Comparison of ENCODE assay signal across 8 mouse cellular contexts in the genomic region with DNA sequence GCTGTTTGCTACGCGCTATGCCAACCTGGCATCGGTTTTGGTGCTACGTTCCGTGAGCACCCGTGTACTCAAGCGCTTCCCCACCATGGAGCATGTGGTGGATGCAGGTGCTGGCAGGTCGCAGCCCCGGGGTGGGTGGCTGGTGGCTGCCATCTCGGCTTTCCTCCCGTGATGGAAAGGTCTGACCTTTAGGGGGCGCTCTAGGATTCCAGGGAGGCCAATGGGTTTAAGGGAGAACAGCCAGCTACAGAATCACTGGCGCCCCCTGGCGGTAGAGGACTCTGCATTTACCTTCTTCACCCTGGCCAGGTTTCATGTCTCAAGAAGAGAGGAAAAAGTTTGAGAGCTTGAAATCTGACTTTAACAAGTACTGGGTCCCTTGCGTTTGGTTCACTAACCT. TPM values are rescaled to one million over a fixed set of nuclear protein-coding genes. Genes with fewer than 3 reads are reported as not detected.
DNase-seq lines count a peak whose midpoint lies in the region; ATAC-seq lines count a peak whose summit lies in the region.

No protein-coding gene starts in this region.

- no peaks in the 10 kb centered on the region for H3K27me3 ChIP-seq in forebrain, embryonic 11.5 days (ENCODE audit: control insufficient read depth, insufficient read depth, low read length)
- no peaks in the 10 kb centered on the region for H3K27me3 ChIP-seq in forebrain, embryonic 15.5 days

- 25% methylated on average over 15 of the region's 15 CpGs for WGBS in forebrain, embryonic 11.5 days
- WGBS in forebrain, embryonic 15.5 days = 36% methylated on average over 15 of the region's 15 CpGs

- no peak overlapping the region for H3K9ac ChIP-seq in forebrain, embryonic 11.5 days (ENCODE audit: low read length)
- no peak overlapping the region for H3K9ac ChIP-seq in forebrain, embryonic 15.5 days (replicated peaks)

- no peak overlapping the region for H3K4me2 ChIP-seq in forebrain, embryonic 11.5 days (ENCODE audit: low read depth, low read length, severe bottlenecking)
- no peak overlapping the region for H3K4me2 ChIP-seq in forebrain, embryonic 15.5 days (replicated peaks)

- peak; percentile 93 for DNase-seq in forebrain, embryonic 11.5 days (ENCODE audit: low spot score)
- peak; percentile 92 for DNase-seq in WW6 (ENCODE audit: low read depth, low spot score)
- DNase-seq in cerebellum, postnatal 25 days = peak; percentile 82 to 90
- DNase-seq in layer of hippocampus, postnatal 14 days (ENCODE audit: low spot score in 2 of 2) = peak; percentile 62 to 77
- peak; percentile 81 to 88 for DNase-seq in spleen, postnatal 36 days (ENCODE audit: low spot score in 2 of 2)

- peaks cover 8% of the 10 kb centered on the region for H3K36me3 ChIP-seq in forebrain, embryonic 11.5 days (ENCODE audit: control insufficient read depth, insufficient read depth, low read length)
- peaks cover 23% of the 10 kb centered on the region for H3K36me3 ChIP-seq in forebrain, embryonic 15.5 days

- no peak overlapping the region for H3K27ac ChIP-seq in forebrain, embryonic 11.5 days (ENCODE audit: low read depth, low read length)
- no peak overlapping the region for H3K27ac ChIP-seq in forebrain, embryonic 15.5 days (replicated peaks)

- H3K4me1 ChIP-seq in forebrain, embryonic 11.5 days (replicated peaks; ENCODE audit: control insufficient read depth, insufficient read depth, low read length) = no peaks in the 10 kb centered on the region
- no peaks in the 10 kb centered on the region for H3K4me1 ChIP-seq in forebrain, embryonic 15.5 days

- no peak for ATAC-seq in forebrain, embryonic 11.5 days (replicated peaks; ENCODE audit: low FRiP score)
- ATAC-seq in forebrain, embryonic 15.5 days (replicated peaks) = no peak
- peak; percentile 78 for ATAC-seq in granulocyte monocyte progenitor cell, adult 5-6 weeks (replicated peaks; ENCODE audit: poor library complexity, severe bottlenecking)
- peak; percentile 82 for ATAC-seq in megakaryocyte progenitor cell, adult 5-6 weeks (replicated peaks; ENCODE audit: poor library complexity)

- H3K4me3 ChIP-seq in forebrain, embryonic 11.5 days (ENCODE audit: low read depth, low read length) = no peak overlapping the region
- no peak overlapping the region for H3K4me3 ChIP-seq in forebrain, embryonic 15.5 days

- no peaks in the 10 kb centered on the region for H3K9me3 ChIP-seq in forebrain, embryonic 11.5 days (ENCODE audit: control insufficient read depth, low read length)
- no peaks in the 10 kb centered on the region for H3K9me3 ChIP-seq in forebrain, embryonic 15.5 days

RNA-seq across cellular contexts. Expression of gene Rps8, which starts 9.9 kb away (rescaled TPM):
- polyA plus RNA-seq in forebrain, embryonic 11.5 days (2014; fragmentation: Nextera tagmentation; extraction: Ambion mirVana) = 797 and 841 TPM in 2 replicates
- polyA plus RNA-seq in forebrain, embryonic 15.5 days (2015; fragmentation: Nextera tagmentation; extraction: Ambion mirVana) = 478 and 525 TPM in 2 replicates
- 4,230 and 5,237 TPM in 2 replicates for total RNA-seq in granulocyte monocyte progenitor cell, adult 5-6 weeks (2014; fragmentation: Nextera tagmentation)
- total RNA-seq in granulocyte monocyte progenitor cell, adult 5-6 weeks (2017) = 2,283 and 2,839 TPM in 2 replicates
- 100 to 1,000 TPM; 436 to 472 TPM for total RNA-seq in layer of hippocampus, postnatal 14 days (2021)
- total RNA-seq in megakaryocyte progenitor cell, adult 5-6 weeks (2015) = 4,838 and 5,186 TPM in 2 replicates
- total RNA-seq in megakaryocyte progenitor cell, adult 5-6 weeks (2017) = 1,989 and 2,131 TPM in 2 replicates

RNA-seq across cellular contexts. Expression of gene Plk3, which starts 12.4 kb away (rescaled TPM):
- polyA plus RNA-seq in forebrain, embryonic 11.5 days (2014; fragmentation: Nextera tagmentation; extraction: Ambion mirVana) = 16.0 and 17.4 TPM in 2 replicates
- polyA plus RNA-seq in forebrain, embryonic 15.5 days (2015; fragmentation: Nextera tagmentation; extraction: Ambion mirVana) = 8.6 and 8.8 TPM in 2 replicates
- total RNA-seq in granulocyte monocyte progenitor cell, adult 5-6 weeks (2014; fragmentation: Nextera tagmentation) = 1.5 and 2.2 TPM in 2 replicates
- total RNA-seq in granulocyte monocyte progenitor cell, adult 5-6 weeks (2017) = 1.5 and 2.5 TPM in 2 replicates
- total RNA-seq in layer of hippocampus, postnatal 14 days (2021) = 10 to 100 TPM; 11.6 to 13.8 TPM
- 1.4 and 2.0 TPM in 2 replicates for total RNA-seq in megakaryocyte progenitor cell, adult 5-6 weeks (2015)
- 1.1 and 4.1 TPM in 2 replicates for total RNA-seq in megakaryocyte progenitor cell, adult 5-6 weeks (2017)

RNA-seq across cellular contexts. Expression of gene Tctex1d4, which starts 19.6 kb away (rescaled TPM):
- polyA plus RNA-seq in forebrain, embryonic 11.5 days (2014; fragmentation: Nextera tagmentation; extraction: Ambion mirVana) = not detected in 2 replicates
- polyA plus RNA-seq in forebrain, embryonic 15.5 days (2015; fragmentation: Nextera tagmentation; extraction: Ambion mirVana) = 0.37 TPM in 1 of 2 replicates, not detected in the other
- 0.77 TPM in 1 of 2 replicates, not detected in the other for total RNA-seq in granulocyte monocyte progenitor cell, adult 5-6 weeks (2014; fragmentation: Nextera tagmentation)
- not detected in 2 replicates for total RNA-seq in granulocyte monocyte progenitor cell, adult 5-6 weeks (2017)
- 1 to 10 TPM in 1 of 2 experiments, under 1 TPM in 1; 0.95 to 2.3 TPM for total RNA-seq in layer of hippocampus, postnatal 14 days (2021)
- not detected in 2 replicates for total RNA-seq in megakaryocyte progenitor cell, adult 5-6 weeks (2015)
- not detected in 2 replicates for total RNA-seq in megakaryocyte progenitor cell, adult 5-6 weeks (2017)

RNA-seq across cellular contexts. Expression of gene Btbd19, which starts 20.7 kb away (rescaled TPM):
- 4.1 and 6.5 TPM in 2 replicates for polyA plus RNA-seq in forebrain, embryonic 11.5 days (2014; fragmentation: Nextera tagmentation; extraction: Ambion mirVana)
- 4.4 and 4.6 TPM in 2 replicates for polyA plus RNA-seq in forebrain, embryonic 15.5 days (2015; fragmentation: Nextera tagmentation; extraction: Ambion mirVana)
- 5.0 and 14.5 TPM in 2 replicates for total RNA-seq in granulocyte monocyte progenitor cell, adult 5-6 weeks (2014; fragmentation: Nextera tagmentation)
- 6.9 and 7.2 TPM in 2 replicates for total RNA-seq in granulocyte monocyte progenitor cell, adult 5-6 weeks (2017)
- total RNA-seq in layer of hippocampus, postnatal 14 days (2021) = 1 to 10 TPM; 9.4 to 9.9 TPM
- total RNA-seq in megakaryocyte progenitor cell, adult 5-6 weeks (2015) = 9.1 and 10.2 TPM in 2 replicates
- 6.4 and 8.9 TPM in 2 replicates for total RNA-seq in megakaryocyte progenitor cell, adult 5-6 weeks (2017)

RNA-seq across cellular contexts. Expression of gene Kif2c, which starts 36.3 kb away (rescaled TPM):
- polyA plus RNA-seq in forebrain, embryonic 11.5 days (2014; fragmentation: Nextera tagmentation; extraction: Ambion mirVana) = 111 and 116 TPM in 2 replicates
- polyA plus RNA-seq in forebrain, embryonic 15.5 days (2015; fragmentation: Nextera tagmentation; extraction: Ambion mirVana) = 35.5 and 39.3 TPM in 2 replicates
- total RNA-seq in granulocyte monocyte progenitor cell, adult 5-6 weeks (2014; fragmentation: Nextera tagmentation) = 15.8 and 23.5 TPM in 2 replicates
- 44.9 and 47.0 TPM in 2 replicates for total RNA-seq in granulocyte monocyte progenitor cell, adult 5-6 weeks (2017)
- 1 to 10 TPM; 1.3 to 1.7 TPM for total RNA-seq in layer of hippocampus, postnatal 14 days (2021)
- 33.3 and 33.7 TPM in 2 replicates for total RNA-seq in megakaryocyte progenitor cell, adult 5-6 weeks (2015)
- total RNA-seq in megakaryocyte progenitor cell, adult 5-6 weeks (2017) = 45.9 and 46.4 TPM in 2 replicates

Comparison
In these comparisons a context has a peak if more than half of its experiments do, and no peak if none do; other contexts are left out.
1. ATAC-seq: peak in granulocyte monocyte progenitor cell, adult 5-6 weeks (single experiment) and megakaryocyte progenitor cell, adult 5-6 weeks (single experiment); none in forebrain, embryonic 11.5 days (single experiment) and forebrain, embryonic 15.5 days (single experiment).
2. RNA of gene Rps8, which starts 9.9 kb away (total RNA-seq): 1,989 to 5,186 TPM in megakaryocyte progenitor cell, adult 5-6 weeks and 2,283 to 5,237 TPM in granulocyte monocyte progenitor cell, adult 5-6 weeks; 436 to 472 TPM in layer of hippocampus, postnatal 14 days; every median in the first group is over 4 times any median in the second.
3. Peak in every context shown above with its lines, with median percentiles within 50 percentile points of each other: DNase-seq.